Mouse (Mus musculus) duodenum, adult 2 months (tissue): ENCODE data around the gene Tifab. TPM values are rescaled to one million over a fixed set of nuclear protein-coding genes. Genes with fewer than 3 reads are reported as not detected.

ENCODE experiments used
- polyA plus RNA-seq: library from polyadenylated mRNA; depleted of rRNA; stranded (reverse); fragments of >200 nt; gene quantifications from 2 replicates; pipeline ENCODE4 v1.2.3, GENCODE M21; 2012; ENCODE audit warnings: low replicate concordance; rRNA removed

The Tifab gene
- 5.0 and 5.8 TPM in 2 replicates for polyA plus RNA-seq

DNA sequence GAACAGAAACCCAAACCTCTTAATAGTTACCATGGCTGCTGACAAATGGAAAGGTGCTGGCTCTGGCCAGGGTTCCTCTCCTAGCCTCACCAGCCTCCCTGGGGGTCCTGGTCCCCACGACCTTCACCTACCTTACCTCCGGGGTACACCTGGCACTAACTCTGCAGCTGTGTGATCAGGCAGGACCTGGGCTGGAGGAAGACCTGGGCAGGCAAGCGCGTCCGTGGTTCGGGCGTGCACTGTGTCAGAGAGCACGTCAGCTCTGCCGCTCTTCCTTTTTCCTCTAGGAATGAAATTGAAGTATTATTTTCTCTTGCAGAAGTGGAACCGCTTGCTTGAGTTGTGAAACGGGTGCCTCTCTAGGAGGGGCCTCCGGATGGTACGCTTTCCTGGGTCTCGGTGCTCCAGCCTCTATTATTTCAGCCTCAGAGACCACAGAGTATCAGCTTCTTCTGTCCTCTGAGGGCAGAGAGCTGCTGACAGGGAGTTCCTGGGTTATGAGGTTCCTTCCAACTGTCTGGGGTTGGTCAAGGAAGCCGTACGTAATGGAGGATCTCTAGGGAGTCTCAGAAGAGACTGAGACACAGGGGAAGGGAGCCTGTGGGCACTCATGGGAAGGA lies at the start of gene Tifab:
Gene Tifab (minus strand): TSS at position 470 of the 620 bp plus-strand sequence.

GRCm38 (mm10) chr13:56136200-56136599 lies 42.5 kb downstream of the Tifab start, which contains the start of gene H2afy:
Gene H2afy, minus strand, starts transcription at chr13:56136361.

Other genes with a start within 250 kb of the Tifab start
- gene H2afy, start 42.5 kb downstream of the Tifab start, polyA plus RNA-seq: 84.7 and 100 TPM in 2 replicates
- not detected in 2 replicates for gene Neurog1, start 73.3 kb upstream of the Tifab start, polyA plus RNA-seq
- 46.7 and 90.7 TPM in 2 replicates for gene Cxcl14, start 117.7 kb upstream of the Tifab start, polyA plus RNA-seq
- not detected in 2 replicates for gene Gm3045, start 247.7 kb upstream of the Tifab start, polyA plus RNA-seq